Mouse (Mus musculus) embryonic fibroblast, embryonic 13.5 days (primary cell): ENCODE results near the gene Gm10273.

Source experiments
- CTCF ChIP-seq: IDR thresholded peaks from 2 replicates; pipeline ENCODE4 v1.5.1; 2011; ENCODE audit warnings: mild to moderate bottlenecking, control low read depth, low read length, moderate library complexity, borderline replicate concordance; ENCODE audit not compliant: insufficient read depth
- POLR2A ChIP-seq: IDR thresholded peaks from 2 replicates; pipeline ENCODE4 v1.6.1; 2011; ENCODE audit warnings: low read depth, mild to moderate bottlenecking, control low read depth, low read length, moderate library complexity

GRCm38 (mm10) chr10:59444106-59444505 lies 48.7 kb downstream of the Gm10273 start:
- no peak for TF ChIP-seq CTCF
- no peak for TF ChIP-seq POLR2A
